Mouse (Mus musculus): Measurements from ENCODE around the gene Mrpl47.

DNA sequence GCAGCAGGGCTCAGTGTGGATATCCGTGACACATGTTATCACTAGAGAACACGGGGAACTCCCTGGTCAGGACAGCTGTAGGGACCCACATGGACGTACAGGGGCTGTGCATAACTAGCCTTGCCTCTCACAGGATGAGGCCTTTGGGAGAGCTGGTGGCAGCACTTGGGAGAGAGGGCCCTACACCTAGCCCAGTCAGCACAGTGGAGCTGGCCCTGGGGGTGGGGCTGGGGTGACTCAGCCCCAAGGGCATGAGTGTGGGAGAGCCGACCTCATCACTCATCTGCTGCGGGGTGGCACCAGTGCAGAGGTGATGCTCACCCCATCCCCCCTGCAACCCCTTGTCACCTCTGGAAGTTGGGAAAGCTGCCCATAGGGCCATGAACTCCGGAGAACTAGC, 61.0 kb downstream of the Mrpl47 start:
- TF ChIP-seq CTCF (IDR thresholded peaks at IDR 0.05): no peak
- TF ChIP-seq EP300 (IDR thresholded peaks at IDR 0.05): no peak
